Mouse (Mus musculus) monocyte, adult 5-6 weeks (primary cell): ENCODE data around the gene Ehf. TPM values are rescaled to one million over a fixed set of nuclear protein-coding genes. Genes with fewer than 3 reads are reported as not detected.

ENCODE experiments used
- ATAC-seq: fragments of 153-309, 156-312 bp; replicated peaks from 2 replicates; pipeline ENCODE4 v1.8.0; 2017; ENCODE audit warnings: mild to moderate bottlenecking; ENCODE audit not compliant: low TSS enrichment, insufficient number of reproducible peaks, severe bottlenecking, poor library complexity, low FRiP score
- total RNA-seq: library from RNA; stranded (forward); fragments of 200-1000, 200-491, 200-594 nt; gene quantifications from 3 replicates; pipeline ENCODE4 v1.2.3, GENCODE M21; 2017

Ehf gene
- total RNA-seq: 1.1 TPM in 1 of 3 replicates, not detected in the others

DNA sequence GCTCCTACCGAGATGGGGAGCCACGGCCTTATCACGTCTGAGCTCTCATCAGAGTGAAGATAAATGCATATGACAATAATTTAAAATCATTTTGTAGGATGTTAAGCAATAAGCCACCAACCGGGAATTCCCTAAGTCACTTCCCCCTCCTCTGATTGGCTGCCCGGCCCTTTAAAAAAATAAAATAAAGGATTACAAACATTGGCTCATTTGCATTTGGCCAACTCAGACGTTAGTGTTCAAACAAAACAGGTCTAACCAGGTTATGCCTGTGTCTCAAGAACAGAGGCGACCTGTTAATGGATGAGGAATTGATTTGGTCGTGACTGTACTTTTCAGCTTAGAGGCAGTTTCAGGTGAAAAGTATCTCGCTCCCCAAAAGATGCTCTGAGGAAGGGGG lies at the start of gene Ehf:
Gene Ehf, minus strand, starts transcription at position 147 of the 400 bp plus-strand sequence.
- no peak for ATAC-seq

DNA sequence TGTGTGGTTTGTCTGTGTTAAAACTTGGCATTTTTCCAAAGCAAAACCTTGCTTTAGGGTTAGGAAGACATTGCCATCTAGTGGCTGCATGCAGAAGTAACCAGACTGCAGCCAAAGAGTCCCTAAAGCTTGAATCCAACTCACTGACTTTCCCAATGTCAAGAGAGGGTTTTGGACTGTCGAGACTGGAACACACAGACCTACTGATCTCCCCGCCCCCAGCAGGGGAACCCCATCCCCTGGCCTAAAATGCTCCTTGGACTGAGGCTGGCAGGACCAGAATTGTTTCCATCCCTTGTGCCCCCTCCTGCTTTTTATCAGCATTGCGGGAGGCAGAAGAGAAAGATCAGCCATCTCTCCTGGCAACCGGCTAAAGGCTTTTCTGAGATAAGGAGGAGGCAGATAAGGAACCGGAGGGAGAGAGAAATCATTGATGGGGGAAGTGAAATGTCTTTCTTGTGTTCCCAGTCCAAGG lies 44.4 kb upstream of the Ehf start:
- ATAC-seq: 0 out of 2 replicates have a peak, but pooled peaks have one; percentile 29

DNA sequence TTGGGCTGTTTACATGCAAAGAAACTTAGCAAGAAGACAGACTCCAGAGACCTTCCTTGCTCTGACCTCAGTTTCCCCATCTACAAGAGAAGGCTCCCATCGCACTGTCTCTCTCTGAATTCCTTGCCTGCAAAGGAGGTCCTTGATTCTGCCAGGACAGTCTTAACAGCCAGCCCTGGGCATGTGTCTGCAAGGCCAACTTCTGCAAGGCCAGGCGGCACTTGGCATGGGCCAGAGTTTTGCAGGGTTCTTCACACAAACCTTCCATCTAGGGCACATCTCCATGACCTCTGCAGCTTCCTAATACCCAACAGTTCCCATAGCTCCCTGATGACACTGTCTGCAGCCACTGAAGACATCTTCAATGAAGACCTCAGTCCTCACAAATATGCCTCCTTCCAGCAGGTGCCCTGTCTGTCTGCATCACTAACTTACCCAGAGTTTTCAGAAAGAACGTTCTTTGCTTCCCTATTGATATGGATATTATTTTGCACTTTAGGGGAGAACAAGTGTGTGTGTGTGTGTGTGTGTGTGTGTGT lies 43.7 kb upstream of the Ehf start:
- ATAC-seq: no peak

DNA sequence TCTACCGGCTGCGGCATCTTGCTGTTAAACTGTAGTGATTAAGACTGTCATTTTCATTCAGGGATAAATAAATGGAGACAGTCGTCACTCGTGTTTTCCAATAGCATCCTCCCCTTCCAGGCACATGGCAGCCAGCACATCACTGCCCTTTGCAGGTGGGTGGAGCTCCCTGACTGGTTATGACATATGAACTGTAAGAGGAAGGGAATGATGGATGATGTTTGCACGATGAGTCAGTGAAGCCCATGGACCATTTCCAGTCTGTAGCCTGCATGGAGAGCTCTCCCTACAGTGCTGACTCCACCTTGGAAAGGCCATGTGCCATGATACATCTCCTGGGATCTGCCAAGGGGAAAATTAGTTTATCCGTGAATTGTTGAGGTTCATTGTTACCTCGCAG lies 40.5 kb upstream of the Ehf start:
- no peak for ATAC-seq

- ATAC-seq: no peak
Measured at GRCm38 (mm10) chr2:103342123-103342522, 39.0 kb upstream of the Ehf start.

GRCm38 (mm10) chr2:103341375-103341971 lies 38.4 kb upstream of the Ehf start:
- ATAC-seq: no peak

GRCm38 (mm10) chr2:103338706-103339105 lies 35.6 kb upstream of the Ehf start:
- ATAC-seq: no peak

DNA sequence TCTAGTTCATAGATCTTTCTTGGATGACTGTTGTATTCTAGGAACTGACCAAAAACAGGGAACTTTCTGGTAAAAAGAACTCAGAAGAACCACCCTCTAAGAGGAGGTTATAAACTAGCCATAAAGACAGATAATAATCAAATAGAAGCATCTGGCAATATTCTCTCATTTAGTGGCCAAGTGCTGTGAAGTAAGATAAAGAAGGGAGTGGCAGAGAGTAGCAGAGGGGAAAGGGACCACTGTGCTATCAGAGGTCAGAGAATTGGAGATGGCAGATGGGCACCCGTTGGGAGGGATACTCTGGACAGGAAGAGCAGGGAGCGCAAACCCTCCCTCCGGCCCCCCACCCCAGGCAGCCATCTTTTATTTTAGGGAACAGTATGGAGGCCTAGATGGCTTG lies 34.3 kb upstream of the Ehf start:
- no peak for ATAC-seq

DNA sequence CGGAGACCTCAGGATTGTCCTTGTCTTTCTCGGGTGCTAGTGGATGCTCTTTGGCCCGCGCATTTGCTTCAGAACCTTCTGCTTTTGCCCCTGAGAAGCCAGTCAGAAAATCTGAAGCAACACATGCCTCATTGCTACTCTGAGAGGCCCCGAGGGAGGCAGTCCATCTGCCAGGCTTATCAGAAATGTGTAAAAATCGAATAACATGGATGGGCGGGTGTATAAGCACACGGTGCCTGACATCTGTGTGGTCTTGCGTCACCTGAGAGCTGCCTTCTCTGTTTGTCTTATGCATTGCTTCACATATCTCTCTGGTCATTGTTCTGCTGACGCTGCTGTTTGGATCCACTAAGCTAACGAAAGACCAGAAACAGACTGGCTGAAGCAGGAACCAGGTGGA lies 33.5 kb upstream of the Ehf start:
- ATAC-seq: no peak

GRCm38 (mm10) chr2:103336000-103336399 lies 32.9 kb upstream of the Ehf start:
- ATAC-seq: no peak

DNA sequence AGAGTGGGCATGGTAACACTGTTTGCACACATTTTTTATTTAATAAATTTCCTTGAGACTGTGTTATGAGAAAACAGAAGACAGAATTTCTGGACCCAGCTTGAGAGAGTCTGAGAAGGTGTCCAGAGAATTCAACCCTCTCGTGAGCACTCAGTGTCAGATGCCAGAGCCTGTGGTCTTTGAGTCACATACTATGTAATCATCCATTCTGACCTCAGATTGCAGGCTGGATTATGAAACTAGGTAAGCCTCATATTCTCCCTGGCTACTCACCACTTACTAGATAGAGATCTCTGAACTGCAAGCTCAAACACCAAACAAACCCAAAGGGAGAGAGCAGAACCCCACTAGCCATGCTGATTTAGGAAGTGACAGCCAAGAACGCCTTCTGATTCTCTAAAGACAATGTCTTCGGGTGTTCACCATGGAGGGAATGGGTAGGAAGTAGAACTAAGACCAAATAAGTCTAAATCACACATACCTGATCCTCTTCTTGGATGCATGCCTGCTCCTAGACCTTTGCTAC lies 28.7 kb upstream of the Ehf start:
- no peak for ATAC-seq

DNA sequence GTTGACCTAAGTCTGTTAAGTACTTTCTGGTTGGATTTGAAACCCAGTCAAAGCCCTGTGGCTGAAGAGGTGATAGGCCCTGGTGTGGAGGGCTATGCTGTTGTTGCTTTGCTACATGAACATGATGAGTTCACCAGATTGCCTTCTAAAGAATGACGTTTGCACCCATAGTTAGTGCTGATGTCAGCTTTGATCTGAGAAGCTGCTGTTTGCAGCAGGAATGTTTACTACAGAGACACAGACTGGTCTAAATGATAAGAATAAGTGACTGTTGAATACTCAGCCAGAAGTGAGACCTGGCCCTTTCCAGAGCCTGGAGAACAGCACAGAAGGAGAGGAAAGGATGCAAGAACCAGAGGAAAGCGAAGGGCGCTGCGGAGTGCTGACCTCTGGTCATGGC lies 25.7 kb upstream of the Ehf start:
- no peak for ATAC-seq

DNA sequence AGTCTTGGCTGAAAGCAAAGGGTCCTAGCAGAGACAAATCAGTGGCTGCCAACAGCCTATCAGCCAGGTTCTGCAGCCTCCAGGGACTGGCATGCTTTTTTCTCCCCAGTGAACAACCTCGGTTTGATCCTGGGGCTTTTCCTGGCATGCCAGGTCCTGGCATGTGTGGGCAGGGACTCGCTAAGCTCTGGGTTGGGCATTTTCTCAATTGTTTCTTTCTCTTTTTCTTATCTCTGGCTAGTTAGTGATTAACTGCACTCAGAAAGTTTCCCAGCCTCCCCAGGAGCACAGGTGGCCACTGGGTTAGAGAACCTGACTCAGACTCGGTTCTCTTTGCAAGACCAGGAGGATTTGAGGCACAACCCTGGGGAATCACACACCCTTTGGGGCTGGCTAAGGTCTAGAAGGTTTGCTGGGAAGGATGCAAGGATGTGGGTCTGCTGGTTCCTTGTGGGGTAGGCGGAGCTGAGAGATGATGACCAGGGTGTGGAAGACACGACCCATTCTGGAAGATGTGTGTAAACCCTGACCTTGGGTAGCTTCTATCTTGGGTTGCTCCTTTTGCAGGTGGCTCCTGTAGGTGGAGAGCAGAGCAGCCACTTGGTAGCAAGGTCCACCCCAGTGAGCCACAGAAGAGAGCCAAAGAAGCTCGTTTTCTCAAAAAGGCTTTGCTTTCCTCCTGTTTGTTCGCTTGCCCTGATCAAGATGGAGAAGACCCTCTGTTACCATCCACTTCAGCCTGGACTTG lies 22.4 kb upstream of the Ehf start:
- no peak for ATAC-seq

GRCm38 (mm10) chr2:103324320-103324719 lies 21.2 kb upstream of the Ehf start:
- ATAC-seq: no peak

GRCm38 (mm10) chr2:103322171-103322570 lies 19.1 kb upstream of the Ehf start:
- ATAC-seq: no peak

DNA sequence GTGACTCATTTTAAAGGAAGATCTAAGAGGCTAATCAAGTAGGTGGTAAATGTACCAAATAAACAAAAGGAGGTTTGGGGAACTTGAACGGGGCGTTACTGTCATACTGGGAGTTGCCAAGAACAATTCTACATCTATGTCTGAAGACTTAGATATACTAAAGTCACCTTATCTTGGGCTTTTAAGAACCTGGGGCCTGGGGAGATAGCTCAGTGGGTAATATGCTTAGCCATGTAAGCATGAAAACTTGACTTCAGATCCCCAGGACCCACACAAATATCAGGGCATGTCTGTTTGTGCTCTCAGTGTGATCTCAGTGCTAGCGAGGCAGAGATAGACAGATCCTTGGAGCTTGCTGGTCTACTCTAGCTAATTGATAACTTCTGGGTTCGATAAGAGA lies 18.6 kb upstream of the Ehf start:
- no peak for ATAC-seq

DNA sequence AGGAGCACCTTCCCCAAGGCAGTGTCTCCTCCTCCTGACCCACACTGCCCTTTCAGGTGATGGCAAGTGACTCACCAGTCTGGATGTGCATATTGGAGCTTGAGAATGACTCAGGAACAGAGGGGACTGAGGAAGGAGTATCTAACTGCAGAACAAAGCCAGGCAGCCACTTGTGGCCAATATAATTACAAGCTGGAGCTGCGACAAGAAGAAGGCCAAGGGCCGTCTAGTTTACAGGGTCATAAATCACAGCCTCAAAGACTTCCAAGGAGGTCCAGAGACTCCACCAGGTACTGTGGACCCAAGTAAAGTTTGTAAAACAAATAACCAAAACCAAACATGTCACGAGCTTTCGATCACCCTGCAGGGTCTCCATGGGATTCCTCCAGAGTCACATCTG lies 10.9 kb upstream of the Ehf start:
- ATAC-seq: no peak

DNA sequence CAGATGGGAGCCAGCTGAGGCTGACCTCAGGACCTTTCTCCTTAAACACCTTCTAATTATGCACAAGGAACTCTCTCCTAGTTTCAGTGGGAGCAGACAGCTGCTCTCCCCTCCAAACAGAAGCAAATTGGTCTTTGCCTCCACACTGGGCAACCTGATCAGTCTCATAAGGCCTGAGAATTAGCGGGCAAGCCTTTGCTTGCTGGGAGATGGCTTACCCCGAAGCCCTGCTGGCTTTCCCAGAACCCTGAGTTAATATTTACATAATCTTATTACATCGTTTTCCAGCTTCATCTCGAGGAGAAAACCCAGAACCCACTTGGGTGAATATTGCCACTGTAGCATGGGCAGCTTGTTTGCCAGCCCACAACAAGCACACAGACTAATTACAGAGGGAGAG lies 9.6 kb upstream of the Ehf start:
- ATAC-seq: no peak

- no peak for ATAC-seq
Measured at GRCm38 (mm10) chr2:103310663-103311062, 7.6 kb upstream of the Ehf start.

DNA sequence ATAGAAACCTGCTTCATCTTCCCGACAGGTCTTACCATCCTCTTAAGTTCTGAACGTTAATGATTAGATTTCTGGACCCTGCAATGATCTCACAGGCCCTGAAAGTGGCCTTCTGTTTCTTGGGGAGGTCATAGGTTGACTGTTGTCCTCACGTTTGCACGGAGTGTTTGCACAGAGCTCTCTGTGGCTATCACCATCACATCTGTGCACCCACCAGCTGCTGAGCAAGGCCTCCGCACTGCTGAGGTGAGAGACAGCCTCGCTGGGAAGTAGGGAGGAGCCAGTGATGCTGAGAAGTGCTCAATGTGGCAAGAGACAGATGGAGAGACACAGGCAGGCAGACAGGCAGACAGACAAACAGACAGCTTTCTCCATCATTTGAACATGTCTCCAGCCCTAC lies 3.6 kb upstream of the Ehf start:
- no peak for ATAC-seq
